Mouse (Mus musculus): ENCODE measurements around the gene Spop. TPM values are rescaled to one million over a fixed set of nuclear protein-coding genes. Genes with fewer than 3 reads are reported as not detected.
"Not testable (repeated sequence)": the region's sequence is repeated elsewhere in the genome, so short reads cannot be mapped to it uniquely, and the experiment has no call there.

Spop gene
- polyA plus RNA-seq, 1 experiment from 2014 or later = 89.6 TPM

GRCm38 (mm10) chr11:95401568-95401967 is 12.3 kb upstream of the Spop start:
- Histone ChIP-seq H3K4me3 (ENCODE audit: control insufficient read depth in 1 of 2, insufficient read depth in 1 of 2, low read depth in 1 of 2, low read length in 2 of 2) (no peak overlapping the region), H3K27me3 (ENCODE audit: control insufficient read depth, insufficient read depth, low read length) (no peaks in the 10 kb centered on the region), H3K4me2 (ENCODE audit: low read length) (no peak overlapping the region), H3K9me3 (ENCODE audit: control insufficient read depth, low read length) (no peaks in the 10 kb centered on the region), H3K27ac (replicated peaks in 1 of 2; ENCODE audit: control insufficient read depth in 1 of 2, insufficient read depth in 1 of 2, low read depth in 2 of 2, low read length in 2 of 2) (no peak overlapping the region), H3K9ac (ENCODE audit: low read length) (no peak overlapping the region), H3K36me3 (ENCODE audit: control insufficient read depth, insufficient read depth, low read length) (no peaks in the 10 kb centered on the region), H3K4me1 (ENCODE audit: control insufficient read depth in 2 of 2, insufficient read depth in 2 of 2, low read length in 2 of 2) (peaks cover 19 to 21% of the 10 kb centered on the region in 2 experiments)
- no peak for ATAC-seq (ENCODE audit: insufficient number of reproducible peaks, insufficient read depth, low FRiP score, low read depth)
- WGBS = 86% methylated on average over 5 of the region's 5 CpGs

GRCm38 (mm10) chr11:95402196-95402595 is 11.7 kb upstream of the Spop start:
- H3K27me3 ChIP-seq (ENCODE audit: control insufficient read depth, insufficient read depth, low read length) = no peaks in the 10 kb centered on the region
- H3K9ac ChIP-seq (ENCODE audit: low read length) = peak overlapping the region; percentile 27; the same call in 1 of the 2 replicates
- H3K4me1 ChIP-seq (ENCODE audit: control insufficient read depth in 2 of 2, insufficient read depth in 2 of 2, low read length in 2 of 2) = peaks cover 19 to 21% of the 10 kb centered on the region in 2 experiments
- 14% methylated on average over 5 of the region's 5 CpGs for WGBS
- no peak overlapping the region for H3K4me3 ChIP-seq (ENCODE audit: control insufficient read depth in 1 of 2, insufficient read depth in 1 of 2, low read depth in 1 of 2, low read length in 2 of 2)
- H3K4me2 ChIP-seq (ENCODE audit: low read length) = peak overlapping the region; percentile 45
- no peaks in the 10 kb centered on the region for H3K36me3 ChIP-seq (ENCODE audit: control insufficient read depth, insufficient read depth, low read length)
- no peak for ATAC-seq (ENCODE audit: insufficient number of reproducible peaks, insufficient read depth, low FRiP score, low read depth)
- peak overlapping the region; percentile 75 to 82 for H3K27ac ChIP-seq (replicated peaks in 1 of 2; ENCODE audit: control insufficient read depth in 1 of 2, insufficient read depth in 1 of 2, low read depth in 2 of 2, low read length in 2 of 2)
- no peaks in the 10 kb centered on the region for H3K9me3 ChIP-seq (ENCODE audit: control insufficient read depth, low read length)

- Histone ChIP-seq H3K36me3 (ENCODE audit: control insufficient read depth, insufficient read depth, low read length) (no peaks in the 10 kb centered on the region), H3K4me2 (ENCODE audit: low read length) (peak overlapping the region; percentile 45), H3K4me3 (ENCODE audit: control insufficient read depth in 1 of 2, insufficient read depth in 1 of 2, low read depth in 1 of 2, low read length in 2 of 2) (no peak overlapping the region), H3K27me3 (ENCODE audit: control insufficient read depth, insufficient read depth, low read length) (no peaks in the 10 kb centered on the region), H3K27ac (replicated peaks in 1 of 2; ENCODE audit: control insufficient read depth in 1 of 2, insufficient read depth in 1 of 2, low read depth in 2 of 2, low read length in 2 of 2) (peak overlapping the region; percentile 78 to 82), H3K9me3 (ENCODE audit: control insufficient read depth, low read length) (no peaks in the 10 kb centered on the region), H3K4me1 (ENCODE audit: control insufficient read depth in 2 of 2, insufficient read depth in 2 of 2, low read length in 2 of 2) (peaks cover 19 to 21% of the 10 kb centered on the region in 2 experiments), H3K9ac (ENCODE audit: low read length) (0 out of 2 replicates have a peak overlapping the region, but pooled peaks have one; percentile 27)
- WGBS = 3% methylated on average over 8 of the region's 8 CpGs
- ATAC-seq (ENCODE audit: insufficient number of reproducible peaks, insufficient read depth, low FRiP score, low read depth) = peak; percentile 66
These were observed 11.2 kb upstream of the Spop start for GRCm38 (mm10) chr11:95402658-95403101.

- H3K27ac ChIP-seq (replicated peaks in 1 of 2; ENCODE audit: control insufficient read depth in 1 of 2, insufficient read depth in 1 of 2, low read depth in 2 of 2, low read length in 2 of 2) = peak overlapping the region; percentile 39 to 82; a peak in 3 of 4 replicates
- no peak for ATAC-seq (ENCODE audit: insufficient number of reproducible peaks, insufficient read depth, low FRiP score, low read depth)
- 77% methylated on average over 16 of the region's 16 CpGs for WGBS
- H3K27me3 ChIP-seq (ENCODE audit: control insufficient read depth, insufficient read depth, low read length) = no peaks in the 10 kb centered on the region
- peaks cover 16% of the 10 kb centered on the region in 2 experiments for H3K4me1 ChIP-seq (ENCODE audit: control insufficient read depth in 2 of 2, insufficient read depth in 2 of 2, low read length in 2 of 2)
- H3K4me3 ChIP-seq (ENCODE audit: control insufficient read depth in 1 of 2, insufficient read depth in 1 of 2, low read depth in 1 of 2, low read length in 2 of 2) = no peak overlapping the region
- H3K9ac ChIP-seq (ENCODE audit: low read length) = no peak overlapping the region
- no peaks in the 10 kb centered on the region for H3K36me3 ChIP-seq (ENCODE audit: control insufficient read depth, insufficient read depth, low read length)
- no peaks in the 10 kb centered on the region for H3K9me3 ChIP-seq (ENCODE audit: control insufficient read depth, low read length)
- no peak overlapping the region for H3K4me2 ChIP-seq (ENCODE audit: low read length)
These were observed 10.2 kb upstream of the Spop start for GRCm38 (mm10) chr11:95403382-95404340.

GRCm38 (mm10) chr11:95405771-95406170 is 8.1 kb upstream of the Spop start:
- Histone ChIP-seq H3K9me3 (ENCODE audit: control insufficient read depth, low read length) (no peaks in the 10 kb centered on the region), H3K9ac (ENCODE audit: low read length) (no peak overlapping the region), H3K27me3 (ENCODE audit: control insufficient read depth, insufficient read depth, low read length) (no peaks in the 10 kb centered on the region), H3K27ac (replicated peaks in 1 of 2; ENCODE audit: control insufficient read depth in 1 of 2, insufficient read depth in 1 of 2, low read depth in 2 of 2, low read length in 2 of 2) (no peak overlapping the region), H3K4me2 (ENCODE audit: low read length) (no peak overlapping the region), H3K4me3 (ENCODE audit: control insufficient read depth in 1 of 2, insufficient read depth in 1 of 2, low read depth in 1 of 2, low read length in 2 of 2) (no peak overlapping the region), H3K4me1 (ENCODE audit: control insufficient read depth in 2 of 2, insufficient read depth in 2 of 2, low read length in 2 of 2) (peaks cover 16% of the 10 kb centered on the region in 2 experiments), H3K36me3 (ENCODE audit: control insufficient read depth, insufficient read depth, low read length) (no peaks in the 10 kb centered on the region)
- WGBS = 72% methylated on average over 4 of the region's 4 CpGs
- ATAC-seq (ENCODE audit: insufficient number of reproducible peaks, insufficient read depth, low FRiP score, low read depth) = no peak

GRCm38 (mm10) chr11:95406398-95406797 is 7.5 kb upstream of the Spop start:
- WGBS = 89% methylated on average over 5 of the region's 5 CpGs
- ATAC-seq (ENCODE audit: insufficient number of reproducible peaks, insufficient read depth, low FRiP score, low read depth); H3K36me3 ChIP-seq (ENCODE audit: control insufficient read depth, insufficient read depth, low read length): not testable (repeated sequence)

GRCm38 (mm10) chr11:95409450-95410112 is 4.3 kb upstream of the Spop start:
- H3K4me1 ChIP-seq (ENCODE audit: control insufficient read depth in 2 of 2, insufficient read depth in 2 of 2, low read length in 2 of 2) = no peaks in the 10 kb centered on the region
- H3K27me3 ChIP-seq (ENCODE audit: control insufficient read depth, insufficient read depth, low read length) = no peaks in the 10 kb centered on the region
- H3K4me2 ChIP-seq (ENCODE audit: low read length) = no peak overlapping the region
- no peak overlapping the region for H3K9ac ChIP-seq (ENCODE audit: low read length)
- no peak overlapping the region for H3K27ac ChIP-seq (replicated peaks in 1 of 2; ENCODE audit: control insufficient read depth in 1 of 2, insufficient read depth in 1 of 2, low read depth in 2 of 2, low read length in 2 of 2)
- H3K36me3 ChIP-seq (ENCODE audit: control insufficient read depth, insufficient read depth, low read length) = no peaks in the 10 kb centered on the region
- no peak overlapping the region for H3K4me3 ChIP-seq (ENCODE audit: control insufficient read depth in 1 of 2, insufficient read depth in 1 of 2, low read depth in 1 of 2, low read length in 2 of 2)
- 76% methylated on average over 10 of the region's 10 CpGs for WGBS
- no peak for ATAC-seq (ENCODE audit: insufficient number of reproducible peaks, insufficient read depth, low FRiP score, low read depth)
- no peaks in the 10 kb centered on the region for H3K9me3 ChIP-seq (ENCODE audit: control insufficient read depth, low read length)

More at GRCm38 (mm10) chr11:95406398-95406797, 7.5 kb upstream of the Spop start:
- H3K4me2 ChIP-seq (ENCODE audit: low read length); H3K9ac ChIP-seq (ENCODE audit: low read length); H3K27ac ChIP-seq (replicated peaks in 1 of 2; ENCODE audit: control insufficient read depth in 1 of 2, insufficient read depth in 1 of 2, low read depth in 2 of 2, low read length in 2 of 2); H3K9me3 ChIP-seq (ENCODE audit: control insufficient read depth, low read length); H3K27me3 ChIP-seq (ENCODE audit: control insufficient read depth, insufficient read depth, low read length); H3K4me3 ChIP-seq (ENCODE audit: control insufficient read depth in 1 of 2, insufficient read depth in 1 of 2, low read depth in 1 of 2, low read length in 2 of 2): not testable (repeated sequence)
- peaks cover 16% of the 10 kb centered on the region in 2 experiments for H3K4me1 ChIP-seq (ENCODE audit: control insufficient read depth in 2 of 2, insufficient read depth in 2 of 2, low read length in 2 of 2)
